Mouse (Mus musculus) stomach, adult 2 months (tissue): ENCODE data around the gene Stac2. TPM values are rescaled to one million over a fixed set of nuclear protein-coding genes. Genes with fewer than 3 reads are reported as not detected.

Source experiments
- polyA plus RNA-seq: library from polyadenylated mRNA; depleted of rRNA; stranded (reverse); fragments of >200 nt; gene quantifications from 2 replicates; pipeline ENCODE4 v1.2.3, GENCODE M21; 2012; rRNA removed

The Stac2 gene
- polyA plus RNA-seq, result 0.22 and 0.30 TPM in 2 replicates

GRCm38 (mm10) chr11:98052989-98053834 lies at the start of gene Stac2:
Stac2 (minus strand) TSS chr11:98053462.

DNA sequence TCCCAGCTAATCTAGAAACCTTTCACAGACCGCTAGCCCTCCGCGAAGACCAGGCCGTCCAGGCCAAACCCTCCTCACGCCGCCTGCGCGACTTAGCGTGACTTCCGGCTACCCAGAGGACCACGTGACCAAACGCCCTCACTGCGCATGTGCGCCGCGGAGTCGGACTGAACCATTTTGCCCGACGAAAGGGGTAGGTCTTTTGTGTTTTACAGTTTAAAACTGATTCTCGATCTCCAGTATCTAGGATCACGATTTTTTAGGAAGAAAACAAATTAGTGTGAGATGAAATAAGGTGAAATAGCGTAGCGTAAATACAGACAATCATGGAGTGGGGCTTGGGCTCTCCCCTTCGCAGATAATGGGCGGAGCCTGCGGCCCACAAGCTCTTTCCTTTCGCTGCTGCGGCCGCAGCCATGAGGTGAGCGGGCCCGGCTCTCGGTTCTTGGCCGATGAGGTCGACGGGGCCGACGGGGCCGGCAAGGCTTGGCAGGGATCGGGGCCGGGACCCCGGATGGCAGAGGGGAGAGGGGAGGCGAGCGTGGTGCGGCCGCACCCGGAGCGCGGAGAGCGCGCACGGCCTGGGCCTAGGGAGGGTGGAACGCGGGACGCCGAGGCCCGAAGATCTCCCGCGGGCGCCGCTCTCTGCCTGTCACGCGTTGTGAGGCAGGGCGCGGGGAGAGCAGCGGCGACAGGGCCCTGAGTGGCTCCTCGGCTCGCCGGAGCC lies 26.5 kb downstream of the Stac2 start, which contains the start of gene Rpl19:
TSS of gene Rpl19 (plus strand) at position 141 of the 727 bp plus-strand sequence.

GRCm38 (mm10) chr11:98022555-98023371 lies 30.5 kb downstream of the Stac2 start, which contains the start of gene Cacnb1:
Cacnb1 (minus strand) TSS chr11:98023034.

GRCm38 (mm10) chr11:97995564-97996288 lies 57.5 kb downstream of the Stac2 start, which contains the start of gene Arl5c:
Arl5c (minus strand) TSS chr11:97996181.

Other genes with a start within 250 kb of the Stac2 start
- 0.18 and 0.49 TPM in 2 replicates for gene B230217C12Rik, start 212.7 kb downstream of the Stac2 start, polyA plus RNA-seq
- 0.14 TPM in 1 of 2 replicates, not detected in the other for gene Fbxo47, start 169.3 kb downstream of the Stac2 start, polyA plus RNA-seq
- 0.67 and 0.73 TPM in 2 replicates for gene Plxdc1, start 67.0 kb downstream of the Stac2 start, polyA plus RNA-seq
- gene Arl5c, start 57.3 kb downstream of the Stac2 start, polyA plus RNA-seq, result 0.55 and 0.78 TPM in 2 replicates
- gene Cacnb1, start 30.4 kb downstream of the Stac2 start, polyA plus RNA-seq, result 9.5 and 10.0 TPM in 2 replicates
- 123 and 146 TPM in 2 replicates for gene Rpl19, start 26.8 kb downstream of the Stac2 start, polyA plus RNA-seq
- 9.0 and 9.2 TPM in 2 replicates for gene Fbxl20, start 96.9 kb upstream of the Stac2 start, polyA plus RNA-seq
- 1.3 and 2.2 TPM in 2 replicates for gene Med1, start 139.8 kb upstream of the Stac2 start, polyA plus RNA-seq
- 2.0 and 3.1 TPM in 2 replicates for gene Cdk12, start 149.6 kb upstream of the Stac2 start, polyA plus RNA-seq